Mouse (Mus musculus) bone marrow macrophage, adult 2 months (primary cell): ENCODE results near the gene P4ha3.

Source experiments
- CTCF ChIP-seq: IDR thresholded peaks from 2 replicates; pipeline ENCODE4 v1.5.1; 2012; ENCODE audit warnings: low read depth, mild to moderate bottlenecking, low read length, moderate library complexity
- POLR2A ChIP-seq: IDR thresholded peaks from 2 replicates; pipeline ENCODE4 v1.6.1; 2012; ENCODE audit warnings: mild to moderate bottlenecking, low read depth, low read length, borderline replicate concordance

GRCm38 (mm10) chr7:100328636-100329035, 43.3 kb downstream of the P4ha3 start:
- no peak for TF ChIP-seq CTCF
- TF ChIP-seq POLR2A: no peak
